Mouse (Mus musculus) liver, embryonic 15.5 days (tissue): ENCODE results near the gene Nr6a1. TPM values are rescaled to one million over a fixed set of nuclear protein-coding genes. Genes with fewer than 3 reads are reported as not detected.

Experiments
- ATAC-seq: fragments of 200-750 bp; cut with Nextera tagmentation; 2 replicates; pipeline ENCODE4 v1.8.0; 2017; ENCODE audit warnings: moderate number of reproducible peaks, mild to moderate bottlenecking, moderate library complexity; ENCODE audit not compliant: insufficient read depth
- H3K27ac ChIP-seq: fragments of 300-500 bp; sonication (generic); replicated peaks from 2 replicates; pipeline ENCODE4 v1.5.1; 2015; ENCODE audit warnings: mild to moderate bottlenecking, inconsistent platforms
- H3K27me3 ChIP-seq: fragments of 300-500 bp; sonication (generic); 2 replicates; pipeline ENCODE4 v1.6.1; 2015; ENCODE audit warnings: mild to moderate bottlenecking, inconsistent platforms
- H3K36me3 ChIP-seq: fragments of 300-500 bp; sonication (generic); replicated peaks from 2 replicates; pipeline ENCODE4 v1.6.1; 2015; ENCODE audit warnings: moderate library complexity, mild to moderate bottlenecking, inconsistent platforms
- H3K4me1 ChIP-seq: fragments of 300-500 bp; sonication (generic); replicated peaks from 2 replicates; pipeline ENCODE4 v1.6.1; 2015; ENCODE audit warnings: inconsistent platforms
- H3K4me2 ChIP-seq: fragments of 300-500 bp; sonication (generic); 2 replicates; pipeline ENCODE4 v1.6.1; 2015; ENCODE audit warnings: moderate library complexity, mild to moderate bottlenecking, inconsistent platforms
- H3K4me3 ChIP-seq: fragments of 300-500 bp; sonication (generic); replicated peaks from 2 replicates; pipeline ENCODE4 v1.5.1; 2015; ENCODE audit warnings: mild to moderate bottlenecking, inconsistent platforms
- H3K9ac ChIP-seq: fragments of 300-500 bp; sonication (generic); 2 replicates; pipeline ENCODE4 v1.6.1; 2015; ENCODE audit warnings: moderate library complexity, mild to moderate bottlenecking, inconsistent platforms
- H3K9me3 ChIP-seq: fragments of 300-500 bp; sonication (generic); replicated peaks from 2 replicates; pipeline ENCODE4 v1.6.1; 2016; ENCODE audit warnings: inconsistent platforms
- WGBS: fragments of 180-500 bp; shearing (Covaris S2); methylation state at CpG from one replicate; pipeline ENCODE4 v1.1.7; 2015; ENCODE audit warnings: mixed read lengths; ENCODE audit not compliant: insufficient replicate concordance; 5-methylcytosine and 5-hydroxymethylcytosine counted together
- polyA plus RNA-seq: library from polyadenylated mRNA; unstranded; fragments of >200 nt; fragmentation: Nextera tagmentation; extraction: Ambion mirVana; gene quantifications from 2 replicates; pipeline ENCODE4 v1.2.1, GENCODE M21; 2015

Gene Nr6a1
- polyA plus RNA-seq, 1 experiment from 2014 or later = 1.1 TPM

- H3K27ac ChIP-seq = no peak overlapping the region
- H3K4me1 ChIP-seq = peaks cover 1% of the 10 kb centered on the region; the same call in 1 of the 2 replicates
- H3K9me3 ChIP-seq = no peaks in the 10 kb centered on the region
- H3K4me2 ChIP-seq = no peak overlapping the region
- no peak overlapping the region for H3K4me3 ChIP-seq
- H3K27me3 ChIP-seq = no peaks in the 10 kb centered on the region
- no peaks in the 10 kb centered on the region for H3K36me3 ChIP-seq
- WGBS = 22% methylated on average over 2 of the region's 2 CpGs
- no peak for ATAC-seq
- H3K9ac ChIP-seq = no peak overlapping the region
These were observed 147.5 kb downstream of the Nr6a1 start for GRCm38 (mm10) chr2:38779939-38780338.

- ATAC-seq = no peak
- Histone ChIP-seq H3K36me3 (no peaks in the 10 kb centered on the region), H3K27me3 (no peaks in the 10 kb centered on the region), H3K27ac (no peak overlapping the region), H3K4me1 (no peaks in the 10 kb centered on the region), H3K4me3 (no peak overlapping the region), H3K4me2 (no peak overlapping the region), H3K9ac (no peak overlapping the region), H3K9me3 (no peaks in the 10 kb centered on the region)
- 42% methylated on average over 2 of the region's 2 CpGs for WGBS
These were observed 150.2 kb downstream of the Nr6a1 start for GRCm38 (mm10) chr2:38777326-38777725.

GRCm38 (mm10) chr2:38774936-38775335, 152.6 kb downstream of the Nr6a1 start:
- no peak for ATAC-seq

GRCm38 (mm10) chr2:38771478-38771797, 156.1 kb downstream of the Nr6a1 start:
- WGBS = 53% methylated on average over 2 of the region's 2 CpGs
- Histone ChIP-seq H3K27me3 (no peaks in the 10 kb centered on the region), H3K27ac (no peak overlapping the region), H3K4me1 (no peaks in the 10 kb centered on the region), H3K4me2 (no peak overlapping the region), H3K36me3 (no peaks in the 10 kb centered on the region), H3K9me3 (no peaks in the 10 kb centered on the region), H3K4me3 (no peak overlapping the region), H3K9ac (no peak overlapping the region)
- ATAC-seq = no peak

More at GRCm38 (mm10) chr2:38774936-38775335, 152.6 kb downstream of the Nr6a1 start:
- Histone ChIP-seq H3K9ac (no peak overlapping the region), H3K27ac (no peak overlapping the region), H3K4me1 (no peaks in the 10 kb centered on the region), H3K9me3 (no peaks in the 10 kb centered on the region), H3K4me3 (no peak overlapping the region), H3K36me3 (no peaks in the 10 kb centered on the region), H3K4me2 (no peak overlapping the region), H3K27me3 (no peaks in the 10 kb centered on the region)
- 11% methylated on average over 2 of the region's 2 CpGs for WGBS

- Histone ChIP-seq H3K9ac (no peak overlapping the region), H3K4me2 (no peak overlapping the region), H3K27me3 (no peaks in the 10 kb centered on the region), H3K36me3 (no peaks in the 10 kb centered on the region), H3K4me3 (no peak overlapping the region), H3K27ac (no peak overlapping the region), H3K9me3 (no peaks in the 10 kb centered on the region), H3K4me1 (no peaks in the 10 kb centered on the region)
- 69% methylated on average over 5 of the region's 5 CpGs for WGBS
- no peak for ATAC-seq
These were observed 156.6 kb downstream of the Nr6a1 start for GRCm38 (mm10) chr2:38770772-38771477.

GRCm38 (mm10) chr2:38767177-38767931, 160.1 kb downstream of the Nr6a1 start:
- no peaks in the 10 kb centered on the region for H3K27me3 ChIP-seq
- H3K36me3 ChIP-seq = no peaks in the 10 kb centered on the region
- H3K27ac ChIP-seq = no peak overlapping the region
- 62% methylated on average over 4 of the region's 4 CpGs for WGBS
- no peak overlapping the region for H3K9ac ChIP-seq
- no peak overlapping the region for H3K4me2 ChIP-seq
- H3K4me3 ChIP-seq = no peak overlapping the region
- no peaks in the 10 kb centered on the region for H3K4me1 ChIP-seq
- no peaks in the 10 kb centered on the region for H3K9me3 ChIP-seq
- ATAC-seq = no peak

- Histone ChIP-seq H3K9me3 (no peaks in the 10 kb centered on the region), H3K27me3 (no peaks in the 10 kb centered on the region), H3K27ac (no peak overlapping the region), H3K4me2 (no peak overlapping the region), H3K9ac (no peak overlapping the region), H3K4me1 (no peaks in the 10 kb centered on the region), H3K36me3 (no peaks in the 10 kb centered on the region), H3K4me3 (no peak overlapping the region)
- 54% methylated on average over 3 of the region's 3 CpGs for WGBS
- ATAC-seq = no peak
These were observed 187.6 kb downstream of the Nr6a1 start for GRCm38 (mm10) chr2:38739847-38740246.

GRCm38 (mm10) chr2:38739410-38739809, 188.1 kb downstream of the Nr6a1 start:
- H3K4me2 ChIP-seq = no peak overlapping the region
- no peak overlapping the region for H3K4me3 ChIP-seq
- H3K9me3 ChIP-seq = no peaks in the 10 kb centered on the region
- 13% methylated on average over 7 of the region's 7 CpGs for WGBS
- no peak overlapping the region for H3K9ac ChIP-seq
- no peak for ATAC-seq
- H3K27ac ChIP-seq = no peak overlapping the region
- H3K27me3 ChIP-seq = no peaks in the 10 kb centered on the region
- H3K4me1 ChIP-seq = no peaks in the 10 kb centered on the region
- no peaks in the 10 kb centered on the region for H3K36me3 ChIP-seq

- Histone ChIP-seq H3K27me3 (no peaks in the 10 kb centered on the region), H3K27ac (no peak overlapping the region), H3K9me3 (no peaks in the 10 kb centered on the region), H3K4me1 (no peaks in the 10 kb centered on the region), H3K4me2 (no peak overlapping the region), H3K4me3 (no peak overlapping the region), H3K36me3 (no peaks in the 10 kb centered on the region), H3K9ac (no peak overlapping the region)
- WGBS = 71% methylated on average over 14 of the region's 14 CpGs
- no peak for ATAC-seq
These were observed 188.7 kb downstream of the Nr6a1 start for GRCm38 (mm10) chr2:38738601-38739301.

GRCm38 (mm10) chr2:38735740-38736139, 191.7 kb downstream of the Nr6a1 start:
- Histone ChIP-seq H3K4me3 (no peak overlapping the region), H3K27me3 (no peaks in the 10 kb centered on the region), H3K4me2 (no peak overlapping the region), H3K9ac (no peak overlapping the region), H3K27ac (no peak overlapping the region), H3K36me3 (no peaks in the 10 kb centered on the region), H3K9me3 (no peaks in the 10 kb centered on the region), H3K4me1 (no peaks in the 10 kb centered on the region)
- ATAC-seq = no peak

- no peak for ATAC-seq
- Histone ChIP-seq H3K36me3 (no peaks in the 10 kb centered on the region), H3K4me1 (no peaks in the 10 kb centered on the region), H3K9me3 (no peaks in the 10 kb centered on the region), H3K9ac (no peak overlapping the region), H3K27me3 (no peaks in the 10 kb centered on the region), H3K4me3 (no peak overlapping the region), H3K4me2 (no peak overlapping the region), H3K27ac (no peak overlapping the region)
- 66% methylated on average over 5 of the region's 5 CpGs for WGBS
These were observed 192.8 kb downstream of the Nr6a1 start for GRCm38 (mm10) chr2:38734721-38735120.
